Mouse (Mus musculus) forebrain, postnatal 0 days (tissue): ENCODE results near the gene Taf6l. TPM values are rescaled to one million over a fixed set of nuclear protein-coding genes. Genes with fewer than 3 reads are reported as not detected.

ENCODE experiments used
- ATAC-seq: fragments of 200-750 bp; cut with Nextera tagmentation; 2 replicates; pipeline ENCODE4 v1.8.0; 2017; ENCODE audit warnings: mild to moderate bottlenecking, moderate library complexity
- DNase-seq: peaks from one replicate; pipeline ENCODE4 v3.0.0-alpha.2; 2015
- H3K27ac ChIP-seq: fragments of 300-500 bp; sonication (generic); 2 replicates; pipeline ENCODE4 v1.5.1; 2014; ENCODE audit warnings: low read depth, mild to moderate bottlenecking, antibody characterized with exemption, low read length, moderate library complexity, mixed read lengths
- H3K27me3 ChIP-seq: fragments of 300-500 bp; sonication (generic); 2 replicates; pipeline ENCODE4 v1.6.1; 2014; ENCODE audit warnings: mild to moderate bottlenecking, low read length, mixed read lengths; ENCODE audit not compliant: insufficient read depth
- H3K36me3 ChIP-seq: fragments of 300-500 bp; sonication (generic); 2 replicates; pipeline ENCODE4 v1.6.1; 2014; ENCODE audit warnings: mild to moderate bottlenecking, moderate library complexity; ENCODE audit not compliant: insufficient read depth
- H3K4me1 ChIP-seq: fragments of 300-500 bp; sonication (generic); 2 replicates; pipeline ENCODE4 v1.6.1; 2014; ENCODE audit warnings: antibody characterized with exemption; ENCODE audit not compliant: insufficient read depth
- H3K4me2 ChIP-seq: fragments of 300-500 bp; sonication (generic); 2 replicates; pipeline ENCODE4 v1.6.1; 2014; ENCODE audit warnings: low read depth, mild to moderate bottlenecking, moderate library complexity
- H3K4me3 ChIP-seq: fragments of 300-500 bp; sonication (generic); 2 replicates; pipeline ENCODE4 v1.5.1; 2014; ENCODE audit warnings: low read depth, low read length, mixed read lengths
- H3K9ac ChIP-seq: fragments of 300-500 bp; sonication (generic); 2 replicates; pipeline ENCODE4 v1.6.1; 2014; ENCODE audit warnings: mild to moderate bottlenecking
- H3K9me3 ChIP-seq: fragments of 300-500 bp; sonication (generic); 2 replicates; pipeline ENCODE4 v1.6.1; 2016; ENCODE audit warnings: low read length
- CTCF ChIP-seq: sonication (generic); IDR thresholded peaks from 2 replicates; pipeline ENCODE4 v1.5.1; 2016; ENCODE audit warnings: antibody characterized with exemption, control low read depth, low read depth
- WGBS: fragments of 180-500 bp; shearing (Covaris S2); extraction: QIAGEN DNeasy Blood & Tissue Kit; methylation state at CpG from one replicate; pipeline ENCODE4 v1.1.7; 2014; 5-methylcytosine and 5-hydroxymethylcytosine counted together
- polyA plus RNA-seq: library from polyadenylated mRNA; unstranded; fragments of >200 nt; fragmentation: Nextera tagmentation; extraction: Ambion mirVana; gene quantifications from 2 replicates; pipeline ENCODE4 v1.2.1, GENCODE M21; 2015
- total RNA-seq: library from RNA; depleted of rRNA; stranded (reverse); fragments of >200 nt; gene quantifications from 2 replicates; pipeline ENCODE4 v1.2.3, GENCODE M21; 2014

The Taf6l gene
- total and polyA plus RNA-seq, 2 experiments from 2014 or later: 25.2 to 31.7 TPM

DNA sequence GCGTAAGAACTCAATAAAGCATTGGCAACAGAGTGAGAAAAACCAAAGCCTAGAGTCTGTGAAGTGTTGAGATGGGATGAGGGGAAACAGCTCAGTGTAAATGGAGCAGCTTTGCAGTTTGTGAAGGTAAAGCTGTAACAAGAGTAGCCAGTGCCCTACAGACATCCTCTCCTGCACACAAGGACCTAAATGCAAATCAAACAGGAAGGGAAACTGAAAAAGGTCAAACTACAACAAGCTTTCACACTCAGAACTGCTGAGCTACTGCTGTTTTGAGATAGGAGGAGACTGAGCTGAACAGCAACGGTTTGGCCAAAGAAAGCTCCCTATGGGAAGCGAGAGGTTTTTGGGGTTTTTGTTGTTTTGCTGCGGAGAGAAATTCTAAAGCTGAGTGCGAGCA, 20.6 kb upstream of the Taf6l start:
- no peak for ATAC-seq
- Histone ChIP-seq H3K36me3 (peaks cover 30% of the 10 kb centered on the region), H3K4me2 (no peak overlapping the region), H3K4me3 (no peak overlapping the region), H3K4me1 (peaks cover 7% of the 10 kb centered on the region), H3K9ac (no peak overlapping the region), H3K27me3 (no peaks in the 10 kb centered on the region), H3K9me3 (no peaks in the 10 kb centered on the region), H3K27ac (no peak overlapping the region)
- 89% methylated on average over 5 of the region's 5 CpGs for WGBS
- DNase-seq: no peak
- TF ChIP-seq CTCF: no peak

DNA sequence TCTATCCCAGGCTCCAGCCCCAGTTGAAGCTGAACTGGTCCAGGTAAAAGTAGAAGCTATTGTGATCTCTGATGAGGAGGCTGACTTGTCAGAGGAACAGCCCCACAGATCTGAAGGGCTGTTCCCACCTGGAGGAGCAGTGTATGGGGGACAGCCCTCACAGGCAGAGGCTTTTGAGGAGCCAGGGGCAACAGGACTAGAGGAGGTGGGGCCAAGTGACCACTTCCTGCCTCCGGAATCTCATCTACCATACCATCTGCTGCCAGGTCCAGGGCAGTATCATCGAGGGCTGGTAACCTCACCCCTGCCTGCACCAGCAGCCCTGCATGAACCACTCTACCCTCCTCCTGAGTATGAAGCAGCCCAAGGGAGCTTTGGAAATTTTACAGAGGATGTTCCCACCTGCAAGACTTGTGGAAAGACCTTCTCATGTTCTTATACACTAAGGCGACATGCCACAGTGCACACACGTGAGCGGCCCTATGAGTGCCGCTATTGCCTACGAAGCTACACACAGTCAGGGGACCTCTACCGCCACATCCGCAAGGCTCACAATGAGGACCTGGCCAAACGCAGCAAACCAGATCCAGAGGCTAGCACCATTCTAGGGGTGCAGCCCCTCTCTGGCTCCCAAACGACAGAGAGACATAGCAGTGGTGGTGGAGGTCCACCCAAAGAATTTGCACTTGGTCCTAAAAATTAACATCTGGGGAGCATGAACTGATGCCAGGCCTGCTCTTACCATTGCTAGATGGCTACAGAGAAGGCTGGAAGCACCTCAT, 17.9 kb upstream of the Taf6l start:
- DNase-seq (no peak), ATAC-seq (no peak)
- peaks cover 7% of the 10 kb centered on the region for H3K4me1 ChIP-seq
- no peak for TF ChIP-seq CTCF
- H3K4me2 ChIP-seq: no peak overlapping the region
- no peaks in the 10 kb centered on the region for H3K9me3 ChIP-seq
- no peak overlapping the region for H3K27ac ChIP-seq
- H3K36me3 ChIP-seq: peaks cover 12% of the 10 kb centered on the region; the same call in 1 of the 2 replicates
- 94% methylated on average over 11 of the region's 11 CpGs for WGBS
- H3K9ac ChIP-seq: no peak overlapping the region
- no peaks in the 10 kb centered on the region for H3K27me3 ChIP-seq
- H3K4me3 ChIP-seq: no peak overlapping the region

DNA sequence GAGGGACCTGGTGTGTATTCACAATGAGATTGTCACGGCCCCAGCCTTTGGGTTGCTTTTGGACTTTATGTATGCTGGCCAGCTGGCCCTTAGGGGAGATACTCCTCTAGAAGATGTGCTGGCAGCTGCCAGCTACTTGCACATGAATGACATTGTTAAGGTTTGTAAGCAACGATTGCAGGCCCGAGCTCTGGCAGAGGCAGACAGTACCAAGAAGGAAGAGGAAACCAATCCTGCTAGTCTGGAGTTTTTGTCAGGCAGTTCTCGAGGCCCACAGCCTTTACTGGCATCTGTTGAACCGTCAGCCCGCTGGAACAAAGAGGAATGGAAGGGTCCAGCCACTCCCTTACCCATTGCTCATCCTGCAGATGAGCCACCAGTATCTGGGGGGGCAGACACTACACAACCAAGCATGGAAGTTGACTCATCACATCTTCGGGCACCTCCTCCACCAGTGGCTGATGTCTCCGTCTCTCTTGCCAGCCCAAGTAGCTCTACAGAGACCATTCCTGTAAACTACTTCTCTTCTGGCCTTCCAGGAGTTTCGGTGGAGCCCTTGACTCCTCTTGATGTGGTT, 17.1 kb upstream of the Taf6l start:
- Histone ChIP-seq H3K27me3 (no peaks in the 10 kb centered on the region), H3K36me3 (peaks cover 5% of the 10 kb centered on the region; the same call in 1 of the 2 replicates), H3K9ac (peak overlapping the region; percentile 56; the same call in 1 of the 2 replicates), H3K4me3 (peak overlapping the region; percentile 58; the same call in 1 of the 2 replicates), H3K4me2 (peak overlapping the region; percentile 75), H3K9me3 (no peaks in the 10 kb centered on the region), H3K27ac (peak overlapping the region; percentile 90; the same call in 1 of the 2 replicates), H3K4me1 (peaks cover 7% of the 10 kb centered on the region)
- ATAC-seq (no peak), DNase-seq (no peak)
- WGBS: 91% methylated on average over 9 of the region's 9 CpGs
- TF ChIP-seq CTCF: no peak

DNA sequence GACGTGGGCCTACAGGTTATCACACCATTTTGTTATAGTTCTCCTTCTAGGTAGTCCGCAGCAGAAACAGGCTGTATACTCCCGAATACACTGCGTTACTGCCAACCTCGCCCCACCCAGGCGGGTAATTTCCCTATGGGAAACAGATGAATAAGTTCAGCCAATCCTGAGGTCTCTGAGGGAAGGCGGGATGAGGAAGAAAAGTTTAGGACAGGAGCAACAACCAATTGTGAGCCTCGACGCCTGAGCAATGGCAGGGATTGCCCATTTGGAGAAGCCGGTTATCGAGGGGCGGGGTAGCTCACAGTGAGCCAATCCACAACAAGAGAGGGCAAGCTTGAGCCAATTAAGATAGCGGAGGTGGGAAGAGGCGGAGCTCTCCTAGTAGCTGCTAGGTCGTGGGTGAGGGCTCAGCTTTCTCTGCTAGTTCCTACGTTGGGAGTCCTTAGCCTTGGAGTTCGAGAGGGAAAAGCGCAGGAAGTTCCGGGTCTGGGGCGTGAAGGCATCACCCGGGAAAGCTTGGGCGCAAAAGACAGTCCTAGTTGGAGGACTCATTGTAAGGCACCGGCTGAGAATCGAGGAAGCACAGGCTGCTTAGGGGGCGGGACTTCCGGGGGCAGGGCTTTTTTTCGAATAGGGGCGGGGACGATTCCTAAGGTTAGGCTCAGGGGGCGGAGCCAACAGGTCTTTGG, 16.1 kb upstream of the Taf6l start, which contains the start of gene Zbtb3:
Zbtb3 (plus strand) TSS at position 426 of the 692 bp plus-strand sequence.
- H3K4me1 ChIP-seq: peaks cover 7% of the 10 kb centered on the region
- peak; percentile 97 for ATAC-seq
- peak within 1 kb of the TSS; percentile 75 for H3K4me2 ChIP-seq

DNA sequence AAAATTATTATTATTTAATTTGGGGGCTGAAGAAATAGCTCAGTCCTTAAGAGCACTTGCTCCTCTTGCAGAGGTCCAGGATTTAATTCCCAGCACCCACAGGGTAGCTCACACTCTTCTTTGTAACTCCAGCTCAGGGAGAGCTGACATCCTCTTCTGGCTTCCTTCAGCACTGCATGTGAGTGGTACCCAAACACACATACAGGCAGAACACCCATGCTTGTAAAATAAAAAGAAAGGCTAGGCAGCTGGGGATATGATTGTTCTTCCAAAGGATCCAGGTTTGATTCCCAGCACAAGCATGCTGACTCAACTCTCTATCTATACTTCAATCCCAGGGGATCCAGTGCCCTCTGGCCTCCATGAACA, 12.7 kb upstream of the Taf6l start:
- peaks cover 16% of the 10 kb centered on the region for H3K36me3 ChIP-seq
- no peak overlapping the region for H3K27ac ChIP-seq
- ATAC-seq (no peak), DNase-seq (no peak)
- no peaks in the 10 kb centered on the region for H3K9me3 ChIP-seq
- H3K9ac ChIP-seq: no peak overlapping the region
- no peak for TF ChIP-seq CTCF
- no peaks in the 10 kb centered on the region for H3K27me3 ChIP-seq
- peak overlapping the region; percentile 72 for H3K4me2 ChIP-seq
- H3K4me1 ChIP-seq: peaks cover 7% of the 10 kb centered on the region
- peak overlapping the region; percentile 55; the same call in 1 of the 2 replicates for H3K4me3 ChIP-seq

More for the DNA sequence above, 16.1 kb upstream of the Taf6l start, which contains the start of gene Zbtb3:
- Histone ChIP-seq H3K9ac (peak within 1 kb of the TSS; percentile 56), H3K9me3 (no peaks in the 10 kb centered on the region), H3K4me3 (peak within 1 kb of the TSS; percentile 58), H3K27ac (peak within 1 kb of the TSS; percentile 90), H3K36me3 (peaks cover 2% of the 10 kb centered on the region; the same call in 1 of the 2 replicates), H3K27me3 (no peaks in the 10 kb centered on the region)
- no peak for TF ChIP-seq CTCF
- WGBS: 2% methylated on average over 30 of the region's 30 CpGs
- peak; percentile 97 for DNase-seq

DNA sequence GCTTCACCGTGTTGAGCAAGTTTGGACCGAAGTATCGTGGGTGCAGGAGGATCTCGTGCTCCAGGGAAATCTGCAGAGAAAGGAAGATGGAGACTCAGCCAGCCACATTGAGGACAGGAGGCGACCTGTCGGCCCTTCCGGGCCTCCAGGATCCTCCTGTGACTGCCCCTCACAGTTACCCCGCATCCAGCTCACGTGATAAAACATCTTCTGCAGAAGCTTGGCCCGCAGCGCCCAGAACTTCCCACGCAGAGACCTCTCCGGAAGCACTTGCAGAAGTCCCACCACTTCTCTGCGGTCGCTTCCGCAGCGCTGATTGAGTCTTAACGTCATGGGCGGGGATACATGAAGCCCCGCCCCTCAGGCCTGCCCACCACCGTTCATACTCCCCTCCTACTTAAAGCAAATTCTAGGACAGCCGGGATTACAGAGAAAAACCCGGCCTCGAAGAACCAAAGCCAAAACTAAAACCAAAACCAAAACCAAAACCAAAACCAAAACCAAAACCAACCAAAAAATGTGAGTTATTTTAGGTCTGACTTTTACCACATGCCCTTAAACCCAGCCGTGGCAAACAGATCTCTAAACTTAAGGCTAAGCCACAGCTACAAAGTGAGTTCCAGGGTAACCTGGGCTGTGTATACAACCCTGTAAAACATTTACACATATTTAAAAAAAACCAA, 12.2 kb upstream of the Taf6l start, which contains the start of gene Polr2g:
Polr2g (minus strand) TSS at position 314 of the 683 bp plus-strand sequence.
- H3K4me3 ChIP-seq: peak within 1 kb of the TSS; percentile 55
- no peak for TF ChIP-seq CTCF
- H3K27me3 ChIP-seq: no peaks in the 10 kb centered on the region
- peak; percentile 92 for DNase-seq
- H3K9ac ChIP-seq: peak within 1 kb of the TSS; percentile 71
- ATAC-seq: peak; percentile 65
- H3K4me1 ChIP-seq: peaks cover 7% of the 10 kb centered on the region
- no peaks in the 10 kb centered on the region for H3K9me3 ChIP-seq
- peak within 1 kb of the TSS; percentile 72 for H3K4me2 ChIP-seq
- H3K27ac ChIP-seq: peak within 1 kb of the TSS; percentile 76
- peaks cover 21% of the 10 kb centered on the region for H3K36me3 ChIP-seq
- WGBS: 2% methylated on average over 25 of the region's 25 CpGs
